Mouse (Mus musculus): Measurements from ENCODE around the gene Scaf1. TPM values are rescaled to one million over a fixed set of nuclear protein-coding genes. Genes with fewer than 3 reads are reported as not detected.

Scaf1 gene
- polyA plus RNA-seq, 1 experiment from 2014 or later = 40.5 TPM

- H3K27ac ChIP-seq = peak overlapping the region; percentile 99
- peak overlapping the region; percentile 78 for H3K4me3 ChIP-seq
- peaks cover 41% of the 10 kb centered on the region for H3K36me3 ChIP-seq
- peaks cover 57% of the 10 kb centered on the region for H3K4me1 ChIP-seq
- no peak for DNase-seq (ENCODE audit: low spot score)
- no peaks in the 10 kb centered on the region for H3K9me3 ChIP-seq
- H3K27me3 ChIP-seq (ENCODE audit: insufficient read depth, poor library complexity, severe bottlenecking) = no peaks in the 10 kb centered on the region
- under 1% methylated on average over 38 of the region's 38 CpGs for WGBS
These were observed 36.2 kb upstream of the Scaf1 start for GRCm38 (mm10) chr7:45052181-45052861.

DNA sequence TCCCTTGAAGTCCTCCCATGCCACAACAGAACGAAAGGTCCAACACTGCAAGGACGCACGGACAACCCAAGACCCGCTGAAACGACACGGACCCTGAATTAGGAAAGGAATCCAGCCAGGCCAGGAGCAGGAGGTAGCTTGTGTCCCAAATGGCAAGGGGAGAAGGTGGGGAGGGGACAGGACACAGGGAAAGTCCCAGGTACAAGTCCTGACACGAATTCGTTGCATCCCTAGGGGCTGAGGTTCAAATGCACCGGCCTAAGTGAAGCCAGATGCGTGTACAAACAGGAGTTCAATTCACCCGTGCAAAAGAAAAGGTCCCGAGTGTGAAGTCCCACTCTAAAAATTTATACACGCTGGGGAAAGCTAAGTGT lies 35.4 kb upstream of the Scaf1 start:
- Histone ChIP-seq H3K9me3 (no peaks in the 10 kb centered on the region), H3K4me3 (peak overlapping the region; percentile 78), H3K27me3 (ENCODE audit: insufficient read depth, poor library complexity, severe bottlenecking) (no peaks in the 10 kb centered on the region), H3K4me1 (peaks cover 60% of the 10 kb centered on the region), H3K27ac (peak overlapping the region; percentile 99), H3K36me3 (peaks cover 47% of the 10 kb centered on the region)
- no peak for DNase-seq (ENCODE audit: low spot score)
- WGBS = 2% methylated on average over 13 of the region's 13 CpGs

- peaks cover 59% of the 10 kb centered on the region for H3K4me1 ChIP-seq
- 3% methylated on average over 16 of the region's 16 CpGs for WGBS
These were observed 34.9 kb upstream of the Scaf1 start for GRCm38 (mm10) chr7:45050945-45051600.

DNA sequence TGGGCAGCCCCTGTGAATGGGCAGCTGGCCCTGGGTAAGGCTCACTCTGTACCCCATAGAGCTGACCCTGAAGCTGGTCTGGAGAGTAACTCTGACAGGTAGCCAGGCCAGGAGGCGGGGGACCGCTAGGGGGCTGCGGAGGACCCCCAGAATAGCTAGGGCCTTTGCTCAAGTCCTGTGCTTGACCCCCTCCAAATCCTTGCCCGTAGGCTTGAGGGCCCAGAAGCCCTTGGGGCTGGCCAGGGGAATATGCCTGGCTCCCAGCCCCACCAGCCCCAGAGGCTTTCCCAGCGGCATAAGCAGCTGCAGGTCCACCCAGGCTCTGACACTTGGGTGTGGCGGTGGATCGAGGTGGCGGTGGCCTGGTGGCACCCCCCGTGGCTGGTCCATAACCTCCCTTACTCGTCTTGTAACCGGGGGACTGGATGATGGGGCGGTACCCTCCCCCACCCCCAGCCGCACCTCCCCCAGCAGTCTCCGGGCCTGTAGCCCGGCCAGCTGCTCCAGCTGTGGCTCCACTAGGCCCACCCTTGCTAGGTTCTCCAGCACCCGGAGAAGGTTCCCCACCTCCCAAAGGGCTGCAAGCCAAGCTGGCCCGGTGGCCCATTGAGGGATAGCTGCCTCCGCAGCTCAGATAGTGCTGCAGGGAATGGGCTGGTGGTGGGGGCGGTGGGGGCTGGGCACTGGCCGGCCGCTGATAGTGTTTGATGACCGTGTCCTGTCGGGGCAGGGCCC lies 32.9 kb upstream of the Scaf1 start:
- no peak overlapping the region for H3K4me3 ChIP-seq
- WGBS = 90% methylated on average over 23 of the region's 23 CpGs
- no peaks in the 10 kb centered on the region for H3K27me3 ChIP-seq (ENCODE audit: insufficient read depth, poor library complexity, severe bottlenecking)
- no peak for DNase-seq (ENCODE audit: low spot score)
- no peak overlapping the region for H3K27ac ChIP-seq
- peaks cover 72% of the 10 kb centered on the region for H3K36me3 ChIP-seq
- no peaks in the 10 kb centered on the region for H3K9me3 ChIP-seq
- H3K4me1 ChIP-seq = peaks cover 53% of the 10 kb centered on the region

More at GRCm38 (mm10) chr7:45050945-45051600, 34.9 kb upstream of the Scaf1 start:
- Histone ChIP-seq H3K27ac (peak overlapping the region; percentile 99; the same call in 1 of the 2 replicates), H3K4me3 (peak overlapping the region; percentile 78), H3K27me3 (ENCODE audit: insufficient read depth, poor library complexity, severe bottlenecking) (no peaks in the 10 kb centered on the region), H3K36me3 (peaks cover 52% of the 10 kb centered on the region), H3K9me3 (no peaks in the 10 kb centered on the region)
- peak; percentile 95 for DNase-seq (ENCODE audit: low spot score)

- no peak overlapping the region for H3K4me3 ChIP-seq
- WGBS = 93% methylated on average over 38 of the region's 38 CpGs
- H3K27ac ChIP-seq = no peak overlapping the region
- no peaks in the 10 kb centered on the region for H3K27me3 ChIP-seq (ENCODE audit: insufficient read depth, poor library complexity, severe bottlenecking)
- peaks cover 80% of the 10 kb centered on the region for H3K36me3 ChIP-seq
- H3K4me1 ChIP-seq = peaks cover 48% of the 10 kb centered on the region
- no peak for DNase-seq (ENCODE audit: low spot score)
- H3K9me3 ChIP-seq = no peaks in the 10 kb centered on the region
These were observed 32.1 kb upstream of the Scaf1 start for GRCm38 (mm10) chr7:45048001-45048890.

- Histone ChIP-seq H3K9me3 (no peaks in the 10 kb centered on the region), H3K27ac (no peak overlapping the region), H3K27me3 (ENCODE audit: insufficient read depth, poor library complexity, severe bottlenecking) (no peaks in the 10 kb centered on the region), H3K36me3 (peaks cover 88% of the 10 kb centered on the region), H3K4me3 (no peak overlapping the region), H3K4me1 (peaks cover 48% of the 10 kb centered on the region)
- WGBS = 95% methylated on average over 14 of the region's 14 CpGs
- no peak for DNase-seq (ENCODE audit: low spot score)
These were observed 31.3 kb upstream of the Scaf1 start for GRCm38 (mm10) chr7:45047491-45047890.

DNA sequence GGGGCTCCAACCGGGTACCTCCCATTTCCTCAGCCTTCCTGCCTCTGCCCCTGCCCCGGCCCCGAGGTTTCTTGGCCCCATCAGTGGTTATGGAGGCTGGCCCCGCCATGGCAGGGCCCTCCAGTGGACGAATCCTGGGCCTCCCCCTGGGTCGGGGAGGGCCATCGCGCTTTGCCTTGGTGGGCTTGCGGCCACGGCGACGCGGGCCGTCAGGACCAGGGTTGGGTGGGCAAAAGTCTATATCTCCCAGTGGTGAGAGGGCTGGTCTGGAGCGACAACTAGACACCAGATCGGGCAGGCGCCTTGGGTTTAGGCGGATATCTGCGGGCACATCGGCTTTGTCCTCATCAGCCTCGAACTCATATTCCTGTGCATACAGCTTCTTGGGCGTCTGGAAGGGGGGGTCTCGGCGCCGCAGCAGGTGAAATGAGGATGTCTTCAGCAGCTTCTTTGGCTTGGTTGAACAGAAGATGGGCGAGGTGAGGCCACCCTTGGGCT lies 30.7 kb upstream of the Scaf1 start:
- DNase-seq (ENCODE audit: low spot score) = no peak
- H3K27ac ChIP-seq = no peak overlapping the region
- 0 out of 2 replicates have a peak overlapping the region, but pooled peaks have one; percentile 2 for H3K4me3 ChIP-seq
- no peaks in the 10 kb centered on the region for H3K9me3 ChIP-seq
- H3K36me3 ChIP-seq = peaks cover 93% of the 10 kb centered on the region
- H3K4me1 ChIP-seq = peaks cover 45% of the 10 kb centered on the region
- WGBS = 88% methylated on average over 26 of the region's 26 CpGs
- H3K27me3 ChIP-seq (ENCODE audit: insufficient read depth, poor library complexity, severe bottlenecking) = no peaks in the 10 kb centered on the region

- H3K4me3 ChIP-seq = no peak overlapping the region
- H3K27me3 ChIP-seq (ENCODE audit: insufficient read depth, poor library complexity, severe bottlenecking) = no peaks in the 10 kb centered on the region
- H3K9me3 ChIP-seq = no peaks in the 10 kb centered on the region
- H3K36me3 ChIP-seq = peaks cover 100% of the 10 kb centered on the region
- no peak overlapping the region for H3K27ac ChIP-seq
- WGBS = 93% methylated on average over 22 of the region's 22 CpGs
- DNase-seq (ENCODE audit: low spot score) = no peak
- peaks cover 33% of the 10 kb centered on the region for H3K4me1 ChIP-seq
These were observed 29.6 kb upstream of the Scaf1 start for GRCm38 (mm10) chr7:45045741-45046140.

- Histone ChIP-seq H3K9me3 (no peaks in the 10 kb centered on the region), H3K4me3 (no peak overlapping the region), H3K27me3 (ENCODE audit: insufficient read depth, poor library complexity, severe bottlenecking) (no peaks in the 10 kb centered on the region), H3K27ac (no peak overlapping the region), H3K4me1 (peaks cover 12% of the 10 kb centered on the region; the same call in 1 of the 2 replicates), H3K36me3 (peaks cover 99% of the 10 kb centered on the region)
- DNase-seq (ENCODE audit: low spot score) = no peak
- WGBS = 96% methylated on average over 14 of the region's 14 CpGs
These were observed 27.1 kb upstream of the Scaf1 start for GRCm38 (mm10) chr7:45043307-45043706.

DNA sequence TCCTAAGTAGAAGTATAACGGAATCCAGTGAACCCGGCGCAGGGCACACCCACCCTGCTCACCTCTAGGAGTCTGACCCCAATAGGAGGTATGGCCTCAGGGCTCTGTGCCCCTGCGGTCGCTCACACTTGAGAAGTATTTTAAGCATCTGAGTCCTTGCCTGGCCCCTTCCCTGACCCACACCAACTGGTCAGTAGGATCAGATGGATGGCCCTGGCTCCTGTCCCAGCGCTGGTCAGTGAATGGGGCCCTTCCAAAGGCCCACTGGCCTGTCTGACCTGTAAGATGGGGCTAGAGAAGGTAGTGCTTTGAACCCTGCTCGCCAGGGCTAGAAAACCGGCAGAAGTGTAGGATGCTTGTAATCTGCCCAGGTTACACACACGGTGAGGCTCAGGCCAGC lies 24.7 kb upstream of the Scaf1 start:
- Histone ChIP-seq H3K36me3 (peaks cover 99% of the 10 kb centered on the region), H3K27me3 (ENCODE audit: insufficient read depth, poor library complexity, severe bottlenecking) (no peaks in the 10 kb centered on the region), H3K9me3 (no peaks in the 10 kb centered on the region), H3K4me1 (no peaks in the 10 kb centered on the region), H3K27ac (no peak overlapping the region), H3K4me3 (no peak overlapping the region)
- no peak for DNase-seq (ENCODE audit: low spot score)
- 95% methylated on average over 9 of the region's 9 CpGs for WGBS

- Histone ChIP-seq H3K9me3 (no peaks in the 10 kb centered on the region), H3K4me1 (no peaks in the 10 kb centered on the region), H3K27me3 (ENCODE audit: insufficient read depth, poor library complexity, severe bottlenecking) (no peaks in the 10 kb centered on the region), H3K36me3 (peaks cover 99% of the 10 kb centered on the region), H3K4me3 (no peak overlapping the region), H3K27ac (no peak overlapping the region)
- 95% methylated on average over 9 of the region's 9 CpGs for WGBS
- DNase-seq (ENCODE audit: low spot score) = no peak
These were observed 22.2 kb upstream of the Scaf1 start for GRCm38 (mm10) chr7:45038411-45038810.

DNA sequence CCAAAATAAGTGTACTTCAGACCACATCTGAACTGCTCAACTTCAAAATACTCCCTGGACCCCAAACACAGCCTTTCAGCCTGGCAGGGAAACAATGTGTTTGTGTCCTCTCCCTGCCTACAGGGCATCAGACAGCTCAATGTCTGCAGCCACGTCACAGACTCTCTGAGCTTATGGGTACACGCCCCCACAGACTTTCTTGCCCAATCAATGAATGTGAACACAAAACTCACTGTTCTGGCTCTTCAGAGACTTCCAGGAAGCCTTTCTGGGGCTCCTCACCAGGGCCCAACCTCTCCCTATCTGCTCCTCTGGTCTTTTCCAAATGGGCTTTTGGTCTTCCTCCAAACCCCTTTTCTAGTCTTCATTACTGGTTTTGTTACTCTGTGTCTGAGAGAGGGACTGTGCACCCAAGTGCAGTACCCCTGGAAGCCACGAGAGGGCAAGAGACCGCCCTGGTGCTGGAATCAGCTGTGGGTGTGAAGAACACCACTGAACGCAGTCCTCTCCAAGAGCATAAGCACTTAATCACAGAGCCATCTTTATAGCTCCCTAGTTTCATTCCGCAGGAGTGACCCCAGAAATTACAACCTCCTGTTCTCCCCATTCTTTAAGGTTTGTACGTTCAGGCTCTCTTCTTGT lies 21.7 kb upstream of the Scaf1 start:
- Histone ChIP-seq H3K4me3 (no peak overlapping the region), H3K9me3 (no peaks in the 10 kb centered on the region), H3K4me1 (no peaks in the 10 kb centered on the region), H3K27me3 (ENCODE audit: insufficient read depth, poor library complexity, severe bottlenecking) (no peaks in the 10 kb centered on the region), H3K27ac (no peak overlapping the region), H3K36me3 (peaks cover 99% of the 10 kb centered on the region)
- WGBS = 77% methylated on average over 7 of the region's 7 CpGs
- DNase-seq (ENCODE audit: low spot score) = no peak
